Mouse (Mus musculus) layer of hippocampus, adult 9-10 months (tissue): Measurements from ENCODE around the gene Olfr920.

Experiments used
- DNase-seq: peaks from one replicate; pipeline ENCODE4 v3.0.0; 2022; ENCODE audit warnings: low spot score

Gene Olfr920

DNA sequence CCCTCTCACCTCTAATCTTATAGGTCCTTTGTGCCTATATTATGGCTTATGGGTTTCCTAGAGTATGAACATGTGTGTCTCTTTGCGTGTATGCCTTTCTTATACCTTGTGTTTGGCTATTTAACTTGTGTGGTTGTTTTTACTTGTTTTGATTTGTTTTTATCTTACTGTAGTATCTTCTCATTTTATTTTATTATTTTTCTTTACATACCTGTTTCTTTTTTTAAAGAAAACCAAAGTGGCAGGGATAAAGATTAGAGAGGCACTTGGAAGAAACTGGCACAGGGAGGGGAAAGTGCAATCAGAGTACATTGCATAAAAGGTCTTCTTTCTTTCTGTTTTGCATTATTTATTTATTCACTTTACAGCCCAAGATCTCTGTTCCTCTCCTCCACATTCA, at the start of gene Olfr920:
Olfr920 (plus strand) TSS at position 301 of the 400 bp plus-strand sequence.
- no peak for DNase-seq

DNA sequence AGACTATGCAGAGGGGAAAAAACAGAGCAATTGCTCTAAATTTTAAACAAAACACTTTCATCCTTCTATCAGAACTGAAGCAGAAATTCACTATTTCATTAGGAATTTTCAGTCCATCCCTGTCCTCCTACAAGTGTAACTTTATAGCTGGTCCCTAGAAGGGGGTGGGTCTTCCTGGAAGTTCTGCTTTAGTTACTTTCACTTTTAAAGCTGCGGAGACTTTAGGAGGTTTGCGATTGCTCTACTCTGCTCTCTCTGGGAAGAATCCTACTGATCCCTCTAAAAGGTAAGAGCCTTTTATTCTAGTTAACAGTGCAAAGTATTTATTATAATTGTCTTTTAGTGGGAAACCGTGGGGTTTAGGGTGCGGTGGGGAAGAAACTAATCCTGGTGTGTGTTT, 34.0 kb upstream of the Olfr920 start, which contains the start of gene Vwa5a:
Vwa5a (plus strand) TSS at position 167 of the 400 bp plus-strand sequence.
- no peak for DNase-seq

DNA sequence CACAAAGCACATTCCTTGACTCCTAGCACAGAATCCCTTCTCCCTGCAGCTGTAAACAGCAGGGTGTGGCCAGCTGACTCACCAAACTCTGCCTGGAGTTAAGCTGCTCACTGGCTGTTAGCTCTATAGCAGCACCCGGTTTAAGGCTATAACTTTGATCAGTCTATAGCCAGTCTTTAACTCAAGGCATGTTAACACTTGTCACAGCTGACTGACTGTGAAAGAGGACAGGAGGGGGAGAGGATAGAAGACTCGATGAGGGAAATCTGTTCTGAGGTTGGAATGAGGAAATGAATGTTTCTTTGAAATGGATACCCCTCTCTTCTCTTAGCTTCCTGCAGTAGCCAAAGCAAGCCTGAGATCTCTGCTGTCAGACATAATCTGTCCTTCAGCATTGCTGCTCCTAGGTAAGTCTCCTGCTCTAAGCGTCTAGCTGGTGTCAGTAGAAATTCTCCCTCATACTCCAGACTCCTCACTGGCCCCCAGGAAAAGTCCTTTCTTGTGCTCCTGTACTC, 33.1 kb upstream of the Olfr920 start:
- no peak for DNase-seq

DNA sequence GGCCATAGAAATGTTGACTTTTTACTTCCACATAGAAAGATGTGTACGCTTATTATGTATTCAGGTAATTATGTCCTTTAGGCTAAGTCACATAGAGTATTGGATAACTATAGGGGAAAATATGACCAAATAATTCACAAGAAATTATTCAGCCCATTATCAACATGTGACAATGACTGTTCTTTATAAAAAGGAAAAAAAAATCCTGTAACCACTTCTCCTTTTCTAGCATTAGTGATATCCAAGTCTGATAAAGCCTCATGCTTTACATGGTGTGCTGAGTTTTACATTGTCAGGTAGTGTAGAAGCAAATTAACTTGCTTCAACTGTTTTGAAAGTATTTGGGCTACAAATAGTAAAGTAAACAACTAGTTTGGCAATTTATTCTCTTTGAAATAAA, 28.1 kb upstream of the Olfr920 start:
- no peak for DNase-seq

DNA sequence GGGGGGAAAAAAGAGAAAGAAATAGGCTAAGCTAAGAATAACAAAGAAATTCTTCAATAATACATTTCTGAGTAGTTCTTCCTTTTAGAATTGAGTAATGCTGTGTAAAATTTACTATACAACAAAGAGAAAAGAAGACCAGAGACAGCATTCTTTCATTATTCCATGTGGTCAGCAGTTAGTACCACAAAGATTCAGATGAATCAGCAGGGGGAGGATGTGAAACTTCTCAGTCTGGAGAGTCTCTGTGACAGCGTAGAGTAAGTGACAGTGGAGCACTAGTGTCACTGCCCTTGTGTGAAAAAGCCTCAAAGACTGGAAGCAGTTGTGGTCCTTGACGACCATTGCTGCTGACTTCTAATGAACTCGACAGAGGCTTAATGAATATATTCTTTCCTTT, 23.9 kb upstream of the Olfr920 start:
- no peak for DNase-seq

DNA sequence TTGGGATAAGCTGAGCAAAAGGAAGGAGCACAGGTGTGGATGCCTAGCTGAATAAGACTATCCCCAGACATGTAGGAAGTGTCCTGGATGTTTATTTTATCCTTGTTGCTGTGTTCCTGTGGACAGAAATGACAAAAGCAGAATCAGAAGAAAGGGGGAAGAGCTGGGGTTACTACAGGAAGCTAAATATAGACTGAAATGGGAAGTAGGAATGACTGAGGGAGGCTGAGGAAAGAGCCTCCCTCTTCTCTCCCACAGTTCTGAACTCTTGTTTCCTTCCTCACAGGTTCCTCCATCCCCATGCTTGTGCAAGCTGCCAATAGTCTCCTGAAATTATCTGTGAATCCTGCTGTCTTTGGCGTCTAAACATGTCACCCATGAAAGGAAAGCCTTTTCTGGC, 10.7 kb upstream of the Olfr920 start:
- no peak for DNase-seq

DNA sequence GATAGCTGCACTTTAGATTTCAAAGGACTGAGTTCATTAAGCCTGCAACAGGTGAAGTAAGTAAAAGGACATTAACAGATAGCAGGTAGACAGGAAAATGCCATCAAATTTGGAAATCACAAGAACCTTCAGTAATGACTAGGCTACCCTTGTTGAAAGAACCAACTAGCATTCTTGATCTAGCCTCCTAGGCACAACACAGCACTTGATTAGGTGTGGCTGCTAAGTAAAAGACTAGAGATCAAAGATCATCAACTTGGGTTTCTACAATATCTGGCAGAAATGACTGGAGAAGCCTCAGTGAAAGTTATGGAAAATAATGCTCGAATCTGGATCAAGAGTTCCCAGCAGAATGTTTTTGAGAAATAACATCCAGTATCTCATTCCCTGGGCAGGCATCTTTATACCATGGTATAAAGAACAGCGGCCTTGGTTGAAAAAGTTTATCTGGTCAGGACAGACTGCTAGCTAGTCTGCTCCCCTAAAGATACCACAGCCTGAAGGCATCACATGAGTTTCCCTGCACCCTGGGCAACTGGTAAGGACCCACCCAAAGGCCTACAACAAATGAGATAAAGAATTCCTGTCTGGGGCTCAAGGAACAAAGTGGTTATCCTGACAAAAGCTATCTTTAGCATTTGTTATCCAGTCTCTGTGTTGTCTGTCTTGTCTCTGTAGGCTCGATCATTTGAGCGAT, 7.3 kb upstream of the Olfr920 start:
- no peak for DNase-seq

DNA sequence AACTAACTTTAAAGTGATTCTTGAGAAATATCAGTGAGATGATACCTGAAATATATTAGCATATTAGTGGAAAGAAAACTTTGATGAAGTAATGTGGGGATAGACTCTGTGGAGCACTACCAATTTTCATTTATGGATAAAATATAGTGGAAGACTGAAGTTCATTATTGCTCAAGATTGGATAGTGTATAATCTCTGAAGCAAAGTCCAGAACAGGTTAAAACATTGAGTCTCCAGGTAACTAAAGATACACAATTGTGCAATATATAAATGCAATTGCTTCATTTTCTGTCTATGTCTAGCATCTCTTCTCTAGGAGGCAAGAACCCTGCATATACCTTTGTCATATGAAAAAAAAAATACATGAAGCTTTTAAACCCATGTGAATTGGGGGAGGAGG, 20.7 kb downstream of the Olfr920 start, which contains the start of gene Olfr921:
Olfr921 (plus strand) TSS at position 301 of the 400 bp plus-strand sequence.
- no peak for DNase-seq

- DNase-seq = no peak
Measured at GRCm38 (mm10) chr9:38792689-38793088, 40.6 kb downstream of the Olfr920 start.

GRCm38 (mm10) chr9:38805696-38806095, 53.6 kb downstream of the Olfr920 start:
- no peak for DNase-seq
